Mouse (Mus musculus): ENCODE measurements at regions not wholly inside any gene's neighbourhood (a gene's known extent, or its start where the extent isn't known, plus 50 kb on each side); places are given as distances from the start of the nearest gene placed in this dataset.

- no peak for TF ChIP-seq POLR2A (IDR thresholded peaks at IDR 0.05; ENCODE audit: insufficient read depth, low read length)
- no peak for TF ChIP-seq CTCF (IDR thresholded peaks at IDR 0.05; ENCODE audit: low read depth, low read length)
- TF ChIP-seq EP300 (IDR thresholded peaks at IDR 0.05; ENCODE audit: insufficient read depth, low read depth, low read length), result no peak
Measured at GRCm38 (mm10) chr2:45774416-45774815, 657.2 kb upstream of the Zeb2 start.
